Mouse (Mus musculus): ENCODE measurements around the gene Edar.

Gene Edar

DNA sequence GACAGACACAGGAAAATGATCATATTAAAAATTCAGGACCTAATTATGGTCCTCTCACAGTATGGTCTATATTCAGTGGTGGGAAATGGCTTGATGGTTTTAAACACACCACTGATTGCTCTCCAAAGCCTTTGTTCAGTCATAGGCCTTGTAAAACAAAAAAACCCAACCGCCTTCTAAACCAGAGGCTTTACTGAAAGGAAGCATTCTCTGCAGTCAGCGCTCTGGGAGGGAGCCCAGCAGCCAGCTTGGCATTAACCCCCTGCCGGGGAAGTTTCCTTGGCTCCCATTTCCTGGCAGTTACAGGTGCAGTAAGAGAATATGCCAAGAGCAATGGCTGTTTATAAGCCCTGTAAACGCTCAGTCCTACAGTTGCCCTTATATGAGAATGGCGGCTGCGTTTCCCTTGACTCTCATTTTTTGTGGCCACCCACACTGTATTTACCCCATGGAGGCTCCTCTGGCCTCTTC is 74.0 kb downstream of the Edar start:
- no peak for DNase-seq

DNA sequence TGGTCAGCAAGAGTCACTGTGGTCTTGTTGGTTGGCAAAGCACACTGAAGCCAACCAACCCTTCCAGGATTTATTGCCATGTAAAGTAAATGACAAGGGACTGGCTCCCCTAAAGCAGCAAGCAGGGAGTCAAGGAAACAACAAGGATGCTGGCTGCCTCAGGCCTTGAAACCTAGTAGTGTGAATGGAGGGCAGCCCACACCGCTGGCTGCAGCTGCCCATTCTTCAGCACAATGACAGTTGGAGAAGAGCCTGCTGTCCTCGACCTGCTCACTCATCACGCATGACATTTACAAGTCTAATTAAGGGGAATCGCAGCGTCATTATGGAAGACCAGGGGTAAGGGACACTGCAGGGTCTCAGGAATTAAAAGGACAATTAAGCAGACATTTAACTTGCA is 74.5 kb downstream of the Edar start:
- no peak for DNase-seq

DNA sequence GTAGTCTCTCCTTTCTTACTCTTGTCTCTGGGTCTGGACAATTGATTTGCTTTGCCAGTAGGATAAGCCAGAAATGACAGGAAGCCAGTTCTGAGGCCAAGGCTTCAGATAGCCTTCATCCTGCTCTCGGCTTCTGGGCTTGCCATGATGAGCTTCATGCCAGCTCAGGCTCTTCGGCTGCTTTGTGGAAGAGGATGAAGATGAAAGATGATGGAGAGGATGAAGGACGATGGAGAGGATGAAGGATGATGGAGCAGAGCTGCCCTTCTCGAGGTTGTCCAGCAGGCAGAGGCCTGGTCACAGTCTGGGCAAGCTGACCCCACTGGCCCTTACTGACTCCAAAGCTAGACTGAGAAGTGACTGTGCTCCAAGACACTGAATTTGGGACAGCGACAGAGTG is 75.3 kb downstream of the Edar start:
- no peak for DNase-seq

DNA sequence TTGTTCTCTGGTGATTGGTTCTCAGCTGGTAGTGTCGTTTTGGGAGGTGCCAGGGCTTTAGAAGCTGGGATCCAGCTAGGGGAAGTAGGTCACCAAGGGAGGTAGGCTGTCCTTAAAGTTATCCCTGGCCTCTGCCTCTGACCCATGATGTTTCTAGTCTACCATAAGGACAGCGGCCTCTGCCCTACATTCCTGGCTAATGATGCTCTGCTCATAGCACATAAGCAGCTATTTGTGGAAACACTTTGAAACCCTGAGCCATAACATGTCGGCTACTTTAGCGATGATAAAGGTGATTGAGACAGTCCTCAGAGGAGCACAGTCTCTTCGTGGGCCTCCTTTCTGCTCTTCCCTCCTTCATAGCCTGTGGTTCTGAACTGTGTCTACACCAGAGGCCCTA is 79.6 kb downstream of the Edar start:
- DNase-seq: no peak

DNA sequence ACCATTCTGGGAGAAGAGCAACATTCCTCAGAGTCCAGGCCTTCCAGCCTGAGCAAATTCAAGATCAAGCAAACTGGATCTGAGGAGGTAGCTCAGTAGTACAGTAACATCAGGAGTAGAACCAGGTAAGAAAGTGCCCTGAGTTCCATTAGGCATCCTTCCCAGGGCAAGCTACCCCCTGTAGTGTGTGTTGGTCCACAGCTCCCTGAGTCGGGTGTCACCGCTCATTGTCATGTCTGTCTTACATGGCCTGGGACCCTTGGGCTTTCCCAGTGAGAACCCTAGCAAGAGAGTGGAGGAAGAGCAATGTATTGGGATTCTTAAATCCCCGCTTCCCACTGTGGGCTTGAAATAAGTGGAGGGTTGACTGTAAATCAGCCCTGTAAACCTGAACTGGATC is 80.3 kb downstream of the Edar start:
- DNase-seq: no peak

DNA sequence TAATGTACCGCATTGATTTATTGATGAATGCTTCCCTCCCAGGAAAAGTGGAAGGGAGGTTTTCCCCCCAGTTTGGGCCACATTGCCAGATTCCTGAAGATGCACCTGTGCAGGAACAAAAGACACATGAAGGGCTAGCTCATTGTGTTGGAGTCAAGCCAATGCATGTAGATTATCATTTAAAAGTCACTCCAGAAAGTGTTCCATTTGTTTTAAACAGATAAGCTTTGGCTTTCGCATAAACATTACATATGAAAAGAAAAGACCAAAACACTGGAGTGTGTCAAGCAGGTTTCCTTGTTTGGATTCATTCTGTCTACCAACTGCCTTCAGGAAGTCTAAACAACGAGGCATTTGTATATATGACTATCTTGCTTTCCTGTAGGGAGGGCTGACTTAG is 81.0 kb downstream of the Edar start:
- DNase-seq: no peak

DNA sequence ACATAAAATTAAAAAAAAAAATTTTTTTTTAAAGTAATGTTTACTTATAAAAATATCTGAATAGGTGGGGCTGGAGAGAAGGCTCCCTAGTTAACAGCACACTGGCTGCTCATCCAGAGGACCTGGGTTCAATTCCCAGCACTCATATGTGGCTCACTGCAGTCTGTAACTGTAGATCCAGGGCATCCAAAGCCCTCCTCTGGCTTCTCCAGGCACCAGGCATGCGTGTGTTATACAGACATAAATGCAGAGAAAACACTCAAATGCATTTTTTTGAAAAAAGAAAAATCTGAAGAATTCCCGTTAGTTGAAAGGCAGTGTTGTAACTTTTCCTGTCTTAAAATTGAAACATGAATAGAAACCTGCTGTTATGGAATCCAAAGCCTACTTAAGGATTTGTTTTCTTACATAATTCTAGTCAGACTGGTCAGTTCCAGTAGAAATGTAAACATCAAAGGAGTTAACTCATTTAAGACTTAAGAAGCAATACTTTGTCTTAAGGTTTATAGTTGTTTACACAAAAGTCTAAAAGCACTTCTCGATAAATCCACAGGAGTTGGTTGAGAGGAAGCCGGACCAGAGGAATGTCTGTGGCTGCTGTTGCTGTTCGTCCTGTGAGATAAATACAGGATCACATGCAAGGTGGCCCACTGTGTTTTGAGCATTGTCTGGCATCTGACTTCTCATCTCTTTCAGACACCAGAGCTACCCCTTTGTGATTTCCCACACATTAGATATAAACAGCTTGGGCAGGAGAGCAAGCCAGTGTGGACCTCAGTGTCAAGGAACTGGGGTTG is 89.8 kb downstream of the Edar start:
- DNase-seq: no peak

DNA sequence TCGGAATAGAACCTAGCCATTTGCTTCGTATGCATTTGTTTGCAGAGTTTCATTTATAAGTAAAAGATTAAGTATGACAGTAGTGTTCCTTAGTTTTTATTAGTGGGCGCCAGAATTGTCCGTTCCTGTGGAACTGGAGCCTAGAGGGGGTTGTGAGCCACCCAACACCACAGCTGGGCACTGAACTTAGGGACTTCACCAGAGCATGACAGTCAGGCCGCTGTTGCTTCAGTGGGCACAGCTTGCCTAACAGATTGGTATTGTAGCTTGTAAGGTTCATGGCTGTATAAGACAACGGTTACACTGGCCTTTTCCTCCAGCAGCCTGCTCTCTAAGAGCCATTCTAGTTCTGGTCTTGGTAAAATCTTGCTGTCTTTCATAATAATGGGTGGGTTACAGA is 114.9 kb downstream of the Edar start:
- DNase-seq: no peak

DNA sequence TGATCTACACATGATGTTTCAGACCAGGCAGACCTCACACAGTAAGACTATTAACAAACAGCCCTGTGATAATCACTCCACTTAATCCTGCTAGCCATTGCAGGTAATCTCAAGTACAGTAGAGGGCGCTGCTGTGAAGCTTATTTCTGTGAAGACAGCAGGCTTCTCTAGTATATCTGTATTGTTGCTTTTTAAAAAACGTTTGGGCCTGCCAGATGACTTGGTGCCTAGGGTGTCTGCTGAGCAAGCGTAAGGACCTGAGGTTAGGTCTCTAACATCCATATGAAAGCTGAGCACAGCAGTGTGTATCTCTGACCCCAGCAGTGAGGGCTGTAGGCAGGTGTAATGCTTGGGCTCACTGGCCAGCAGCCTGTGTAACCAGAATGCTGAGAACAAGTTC is 115.6 kb downstream of the Edar start:
- DNase-seq: peak; percentile 15

DNA sequence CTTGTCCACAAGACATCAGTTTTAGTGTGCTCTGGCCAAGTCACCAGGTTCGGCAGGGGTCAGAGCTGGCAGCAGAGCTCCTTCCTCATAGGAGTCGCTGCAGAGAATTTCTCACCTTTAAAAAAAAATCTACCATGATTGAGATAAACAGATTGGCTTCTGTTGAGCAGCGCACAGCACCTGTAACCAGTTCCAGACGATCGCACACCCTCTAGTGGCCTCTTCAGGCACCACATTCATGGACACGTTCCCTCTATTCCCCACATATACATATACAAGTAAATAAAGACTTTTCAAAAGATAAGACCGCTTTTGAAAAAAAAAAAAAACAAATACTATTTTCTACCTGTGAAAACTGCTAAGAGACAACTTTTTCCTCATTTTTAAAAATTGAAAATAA is 116.4 kb downstream of the Edar start:
- peak; percentile 78 for DNase-seq

DNA sequence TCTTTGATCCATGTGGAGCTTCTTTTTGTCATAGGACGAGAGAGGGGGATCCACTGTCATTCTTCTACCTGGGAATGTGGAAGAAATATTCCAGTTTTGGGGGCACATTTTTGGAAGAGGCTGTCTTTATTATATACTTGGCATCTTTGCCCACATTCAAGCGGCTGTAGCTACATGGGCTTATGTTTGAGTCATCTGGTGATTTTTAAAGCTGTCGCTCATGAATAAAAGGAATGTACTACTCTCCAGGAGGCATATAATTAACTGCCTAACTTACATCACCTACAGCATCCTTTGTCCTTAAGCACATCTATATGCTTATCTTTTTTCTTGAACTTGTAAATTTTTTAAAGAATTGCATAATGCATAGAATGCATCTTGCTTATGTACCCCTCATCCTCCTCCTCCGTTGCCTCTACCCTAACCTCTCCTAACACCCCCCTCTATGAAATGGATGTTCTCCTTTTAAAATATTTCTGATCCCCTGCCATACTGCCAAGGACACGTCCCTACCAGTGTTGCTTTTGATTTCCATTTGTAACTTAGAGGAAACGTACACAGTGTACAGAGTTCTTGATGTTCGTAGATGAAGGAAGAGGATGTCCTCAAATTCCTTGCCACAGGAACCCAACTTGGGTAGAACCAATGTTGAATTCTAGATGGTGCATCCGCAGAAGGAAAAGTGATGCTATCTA is 120.6 kb downstream of the Edar start:
- DNase-seq: no peak
